Mouse (Mus musculus): ENCODE measurements around the gene Tbc1d2b. TPM values are rescaled to one million over a fixed set of nuclear protein-coding genes. Genes with fewer than 3 reads are reported as not detected.

Gene Tbc1d2b
- polyA plus RNA-seq, 1 experiment from 2014 or later: 9.9 TPM

- no peak overlapping the region for H3K9ac ChIP-seq (replicated peaks; ENCODE audit: low read length)
- DNase-seq (ENCODE audit: low spot score): no peak
Measured at GRCm38 (mm10) chr9:90196262-90196661, 74.3 kb downstream of the Tbc1d2b start.

GRCm38 (mm10) chr9:90195000-90195399 lies 75.6 kb downstream of the Tbc1d2b start:
- Histone ChIP-seq H3K4me3 (ENCODE audit: low read depth, low read length) (no peak overlapping the region), H3K9ac (replicated peaks; ENCODE audit: low read length) (no peak overlapping the region), H3K9me3 (replicated peaks; ENCODE audit: control insufficient read depth, low read length) (no peaks in the 10 kb centered on the region), H3K4me1 (ENCODE audit: control insufficient read depth, insufficient read depth, low read length) (no peaks in the 10 kb centered on the region), H3K4me2 (ENCODE audit: low read depth, low read length) (no peak overlapping the region), H3K36me3 (replicated peaks; ENCODE audit: control insufficient read depth, insufficient read depth, low read depth, low read length) (no peaks in the 10 kb centered on the region; the same call in none of the 2 replicates), H3K27ac (replicated peaks; ENCODE audit: low read depth, low read length) (no peak overlapping the region), H3K27me3 (ENCODE audit: control insufficient read depth, insufficient read depth, low read length) (no peaks in the 10 kb centered on the region)
- 83% methylated on average over 10 of the region's 10 CpGs for WGBS
- ATAC-seq (replicated peaks; ENCODE audit: insufficient number of reproducible peaks, low FRiP score, low TSS enrichment, low read depth): no peak
- DNase-seq (ENCODE audit: low spot score): no peak

More at GRCm38 (mm10) chr9:90196262-90196661, 74.3 kb downstream of the Tbc1d2b start:
- no peak for ATAC-seq (replicated peaks; ENCODE audit: insufficient number of reproducible peaks, low FRiP score, low TSS enrichment, low read depth)
- Histone ChIP-seq H3K9me3 (replicated peaks; ENCODE audit: control insufficient read depth, low read length) (no peaks in the 10 kb centered on the region), H3K4me3 (ENCODE audit: low read depth, low read length) (no peak overlapping the region), H3K4me1 (ENCODE audit: control insufficient read depth, insufficient read depth, low read length) (no peaks in the 10 kb centered on the region), H3K27me3 (ENCODE audit: control insufficient read depth, insufficient read depth, low read length) (no peaks in the 10 kb centered on the region), H3K36me3 (replicated peaks; ENCODE audit: control insufficient read depth, insufficient read depth, low read depth, low read length) (no peaks in the 10 kb centered on the region; the same call in none of the 2 replicates), H3K27ac (replicated peaks; ENCODE audit: low read depth, low read length) (no peak overlapping the region), H3K4me2 (ENCODE audit: low read depth, low read length) (no peak overlapping the region)
- WGBS: 82% methylated on average over 7 of the region's 7 CpGs

GRCm38 (mm10) chr9:90189391-90189790 lies 81.2 kb downstream of the Tbc1d2b start:
- Histone ChIP-seq H3K4me1 (ENCODE audit: control insufficient read depth, insufficient read depth, low read length) (no peaks in the 10 kb centered on the region), H3K36me3 (replicated peaks; ENCODE audit: control insufficient read depth, insufficient read depth, low read depth, low read length) (no peaks in the 10 kb centered on the region), H3K4me2 (ENCODE audit: low read depth, low read length) (no peak overlapping the region), H3K27ac (replicated peaks; ENCODE audit: low read depth, low read length) (no peak overlapping the region), H3K27me3 (ENCODE audit: control insufficient read depth, insufficient read depth, low read length) (no peaks in the 10 kb centered on the region), H3K9ac (replicated peaks; ENCODE audit: low read length) (no peak overlapping the region), H3K4me3 (ENCODE audit: low read depth, low read length) (no peak overlapping the region), H3K9me3 (replicated peaks; ENCODE audit: control insufficient read depth, low read length) (no peaks in the 10 kb centered on the region)
- no peak for DNase-seq (ENCODE audit: low spot score)
- ATAC-seq (replicated peaks; ENCODE audit: insufficient number of reproducible peaks, low FRiP score, low TSS enrichment, low read depth): no peak
- 77% methylated on average over 5 of the region's 5 CpGs for WGBS

DNA sequence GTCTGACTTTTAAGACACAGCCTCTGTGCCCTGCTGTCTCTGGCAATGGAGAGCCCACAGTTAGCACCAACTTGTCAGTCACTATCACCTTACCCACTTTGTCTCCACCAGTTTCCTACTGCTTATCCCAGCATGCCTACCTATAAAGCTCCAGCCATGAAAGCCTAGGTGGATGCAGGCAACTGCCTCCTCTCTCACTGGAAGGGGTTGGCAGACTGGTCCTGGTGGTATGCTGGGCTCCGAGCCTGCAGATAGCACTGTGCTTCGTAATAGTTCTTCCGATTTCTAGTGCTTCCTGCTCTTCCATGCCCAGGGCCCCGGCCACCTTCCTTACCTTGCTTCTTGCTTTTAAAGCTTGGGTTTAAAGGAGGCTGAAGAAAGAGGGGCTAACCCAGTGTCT lies 81.7 kb downstream of the Tbc1d2b start:
- H3K4me3 ChIP-seq (ENCODE audit: low read depth, low read length): no peak overlapping the region
- H3K36me3 ChIP-seq (replicated peaks; ENCODE audit: control insufficient read depth, insufficient read depth, low read depth, low read length): no peaks in the 10 kb centered on the region
- WGBS: 92% methylated on average over 4 of the region's 4 CpGs
- H3K27ac ChIP-seq (replicated peaks; ENCODE audit: low read depth, low read length): no peak overlapping the region
- no peaks in the 10 kb centered on the region for H3K9me3 ChIP-seq (replicated peaks; ENCODE audit: control insufficient read depth, low read length)
- no peak overlapping the region for H3K9ac ChIP-seq (replicated peaks; ENCODE audit: low read length)
- no peaks in the 10 kb centered on the region for H3K4me1 ChIP-seq (ENCODE audit: control insufficient read depth, insufficient read depth, low read length)
- DNase-seq (ENCODE audit: low spot score): no peak
- H3K4me2 ChIP-seq (ENCODE audit: low read depth, low read length): no peak overlapping the region
- no peaks in the 10 kb centered on the region for H3K27me3 ChIP-seq (ENCODE audit: control insufficient read depth, insufficient read depth, low read length)
- no peak for ATAC-seq (replicated peaks; ENCODE audit: insufficient number of reproducible peaks, low FRiP score, low TSS enrichment, low read depth)

DNA sequence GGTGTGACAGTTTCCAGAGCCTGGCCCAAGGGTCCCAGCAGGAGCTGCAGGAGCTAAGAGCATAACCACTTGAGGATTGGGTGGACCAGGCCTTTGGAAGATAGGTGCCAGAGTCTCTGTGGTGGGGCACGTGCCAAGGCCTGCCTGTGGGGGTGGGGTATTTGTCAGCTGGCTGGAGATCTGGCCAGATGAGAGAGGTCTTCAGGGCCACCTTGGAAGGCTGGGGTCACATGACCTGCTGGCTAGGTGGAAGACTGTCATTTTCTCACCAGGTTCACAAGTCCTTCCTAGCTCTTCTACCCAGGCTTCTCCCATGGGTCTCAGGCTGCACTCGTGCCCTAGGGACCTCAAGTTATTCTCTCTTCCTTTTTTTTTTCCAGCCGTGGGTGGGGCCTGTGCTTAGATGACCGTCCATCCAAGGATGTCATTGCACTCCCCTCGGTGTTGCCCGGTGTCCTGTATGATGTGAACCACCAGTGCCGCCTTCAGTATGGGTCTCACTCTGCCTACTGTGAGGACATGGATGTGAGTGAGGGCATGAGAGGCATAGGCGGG lies 85.2 kb downstream of the Tbc1d2b start:
- Histone ChIP-seq H3K4me2 (ENCODE audit: low read depth, low read length) (no peak overlapping the region), H3K36me3 (replicated peaks; ENCODE audit: control insufficient read depth, insufficient read depth, low read depth, low read length) (no peaks in the 10 kb centered on the region)
- DNase-seq (ENCODE audit: low spot score): no peak

GRCm38 (mm10) chr9:90184116-90184515 lies 86.5 kb downstream of the Tbc1d2b start:
- Histone ChIP-seq H3K4me3 (ENCODE audit: low read depth, low read length) (no peak overlapping the region), H3K4me2 (ENCODE audit: low read depth, low read length) (no peak overlapping the region), H3K27ac (replicated peaks; ENCODE audit: low read depth, low read length) (no peak overlapping the region), H3K9me3 (replicated peaks; ENCODE audit: control insufficient read depth, low read length) (no peaks in the 10 kb centered on the region), H3K9ac (replicated peaks; ENCODE audit: low read length) (no peak overlapping the region), H3K4me1 (ENCODE audit: control insufficient read depth, insufficient read depth, low read length) (no peaks in the 10 kb centered on the region), H3K36me3 (replicated peaks; ENCODE audit: control insufficient read depth, insufficient read depth, low read depth, low read length) (no peaks in the 10 kb centered on the region), H3K27me3 (ENCODE audit: control insufficient read depth, insufficient read depth, low read length) (no peaks in the 10 kb centered on the region)
- DNase-seq (ENCODE audit: low spot score): no peak
- WGBS: 73% methylated on average over 8 of the region's 8 CpGs
- no peak for ATAC-seq (replicated peaks; ENCODE audit: insufficient number of reproducible peaks, low FRiP score, low TSS enrichment, low read depth)

More for the DNA sequence above, 85.2 kb downstream of the Tbc1d2b start:
- H3K9me3 ChIP-seq (replicated peaks; ENCODE audit: control insufficient read depth, low read length): no peaks in the 10 kb centered on the region
- H3K27me3 ChIP-seq (ENCODE audit: control insufficient read depth, insufficient read depth, low read length): no peaks in the 10 kb centered on the region
- no peak overlapping the region for H3K27ac ChIP-seq (replicated peaks; ENCODE audit: low read depth, low read length)
- H3K4me1 ChIP-seq (ENCODE audit: control insufficient read depth, insufficient read depth, low read length): no peaks in the 10 kb centered on the region
- H3K4me3 ChIP-seq (ENCODE audit: low read depth, low read length): no peak overlapping the region
- WGBS: 85% methylated on average over 8 of the region's 8 CpGs
- H3K9ac ChIP-seq (replicated peaks; ENCODE audit: low read length): no peak overlapping the region
- no peak for ATAC-seq (replicated peaks; ENCODE audit: insufficient number of reproducible peaks, low FRiP score, low TSS enrichment, low read depth)

DNA sequence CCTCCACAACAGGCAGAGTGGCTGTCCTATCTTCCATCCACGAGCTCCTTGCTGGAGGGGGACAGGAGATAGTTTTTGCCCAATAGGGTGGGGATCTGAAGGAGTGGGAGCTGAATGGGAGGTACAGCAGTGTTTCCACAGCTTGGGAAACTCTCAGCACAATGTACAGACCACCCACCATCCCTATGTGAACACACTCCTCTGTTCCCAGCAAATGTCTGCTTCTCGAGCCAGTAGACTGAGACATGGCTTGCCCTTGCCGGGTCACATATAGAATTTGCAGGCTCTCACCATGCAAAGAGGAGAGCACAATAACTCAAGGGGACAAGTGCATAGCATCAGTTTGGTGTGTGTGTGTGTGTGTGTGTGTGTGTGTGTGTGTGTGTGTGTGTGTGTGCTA lies 87.1 kb downstream of the Tbc1d2b start:
- ATAC-seq (replicated peaks; ENCODE audit: insufficient number of reproducible peaks, low FRiP score, low TSS enrichment, low read depth): no peak
- 80% methylated on average over 3 of the region's 3 CpGs for WGBS
- no peaks in the 10 kb centered on the region for H3K36me3 ChIP-seq (replicated peaks; ENCODE audit: control insufficient read depth, insufficient read depth, low read depth, low read length)
- no peak for DNase-seq (ENCODE audit: low spot score)
- no peak overlapping the region for H3K27ac ChIP-seq (replicated peaks; ENCODE audit: low read depth, low read length)
- no peak overlapping the region for H3K4me3 ChIP-seq (ENCODE audit: low read depth, low read length)
- no peak overlapping the region for H3K9ac ChIP-seq (replicated peaks; ENCODE audit: low read length)
- no peaks in the 10 kb centered on the region for H3K9me3 ChIP-seq (replicated peaks; ENCODE audit: control insufficient read depth, low read length)
- H3K4me1 ChIP-seq (ENCODE audit: control insufficient read depth, insufficient read depth, low read length): no peaks in the 10 kb centered on the region
- H3K27me3 ChIP-seq (ENCODE audit: control insufficient read depth, insufficient read depth, low read length): no peaks in the 10 kb centered on the region
- H3K4me2 ChIP-seq (ENCODE audit: low read depth, low read length): no peak overlapping the region

- Histone ChIP-seq H3K9me3 (replicated peaks; ENCODE audit: control insufficient read depth, low read length) (no peaks in the 10 kb centered on the region), H3K4me1 (ENCODE audit: control insufficient read depth, insufficient read depth, low read length) (no peaks in the 10 kb centered on the region), H3K36me3 (replicated peaks; ENCODE audit: control insufficient read depth, insufficient read depth, low read depth, low read length) (no peaks in the 10 kb centered on the region), H3K27me3 (ENCODE audit: control insufficient read depth, insufficient read depth, low read length) (no peaks in the 10 kb centered on the region), H3K9ac (replicated peaks; ENCODE audit: low read length) (no peak overlapping the region), H3K27ac (replicated peaks; ENCODE audit: low read depth, low read length) (no peak overlapping the region), H3K4me2 (ENCODE audit: low read depth, low read length) (no peak overlapping the region), H3K4me3 (ENCODE audit: low read depth, low read length) (no peak overlapping the region)
- no peak for ATAC-seq (replicated peaks; ENCODE audit: insufficient number of reproducible peaks, low FRiP score, low TSS enrichment, low read depth)
- no peak for DNase-seq (ENCODE audit: low spot score)
- WGBS: 85% methylated on average over 18 of the region's 18 CpGs
Measured at GRCm38 (mm10) chr9:90182636-90183421, 87.8 kb downstream of the Tbc1d2b start.
